Mouse (Mus musculus): Measurements from ENCODE around the gene Nfya.

- TF ChIP-seq POLR2A (IDR thresholded peaks at IDR 0.05; ENCODE audit: borderline replicate concordance, low read depth, low read length) (no peak), CTCF (IDR thresholded peaks at IDR 0.05; ENCODE audit: low read depth, low read length) (no peak)
Measured at GRCm38 (mm10) chr17:48408526-48409291, 997 bp downstream of the Nfya start.

Data from bone marrow macrophage, adult 2 months (primary cell).